Mouse (Mus musculus): ENCODE data around the gene Dock9. TPM values are rescaled to one million over a fixed set of nuclear protein-coding genes. Genes with fewer than 3 reads are reported as not detected.

Dock9 gene
- polyA plus RNA-seq, 1 experiment from 2014 or later: 6.0 TPM

GRCm38 (mm10) chr14:121653241-121653640, 144.4 kb downstream of the Dock9 start:
- Histone ChIP-seq H3K9me3 (ENCODE audit: control insufficient read depth, low read length) (no peaks in the 10 kb centered on the region), H3K4me3 (ENCODE audit: low read depth, low read length) (no peak overlapping the region), H3K27me3 (ENCODE audit: control insufficient read depth, insufficient read depth, low read length) (no peaks in the 10 kb centered on the region), H3K36me3 (ENCODE audit: control insufficient read depth, insufficient read depth, low read length) (no peaks in the 10 kb centered on the region), H3K27ac (ENCODE audit: low read depth, low read length) (no peak overlapping the region), H3K9ac (ENCODE audit: low read depth, low read length) (no peak overlapping the region), H3K4me2 (replicated peaks; ENCODE audit: low read depth, low read length) (no peak overlapping the region), H3K4me1 (replicated peaks; ENCODE audit: control insufficient read depth, insufficient read depth, low read length) (no peaks in the 10 kb centered on the region)
- ATAC-seq (ENCODE audit: low FRiP score): no peak
- DNase-seq (ENCODE audit: low spot score): no peak
- 87% methylated on average over 7 of the region's 7 CpGs for WGBS

DNA sequence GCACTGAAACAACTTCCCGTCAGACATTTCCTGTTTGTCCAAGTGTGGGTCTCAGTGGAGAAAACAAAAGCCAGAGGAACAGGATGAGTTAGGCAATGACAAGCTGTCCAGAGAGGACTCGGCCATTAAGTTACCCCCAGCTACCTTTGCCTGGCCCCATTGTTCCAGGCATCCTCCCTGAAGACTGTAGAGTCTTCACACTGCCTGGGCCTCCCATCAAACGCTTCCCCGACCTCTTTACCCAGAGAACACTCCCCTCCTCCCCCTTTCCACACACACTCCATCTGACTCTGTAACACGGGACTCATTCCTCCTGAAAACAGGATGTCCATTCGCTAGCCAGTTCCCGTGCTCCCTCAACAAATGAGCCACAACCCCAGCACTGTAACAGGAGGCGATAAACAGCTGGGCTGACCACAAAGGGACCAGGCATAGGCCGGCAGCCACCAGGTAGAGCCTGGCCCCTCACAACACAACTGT, 149.0 kb downstream of the Dock9 start:
- H3K9me3 ChIP-seq (ENCODE audit: control insufficient read depth, low read length): no peaks in the 10 kb centered on the region
- H3K9ac ChIP-seq (ENCODE audit: low read depth, low read length): no peak overlapping the region
- no peaks in the 10 kb centered on the region for H3K36me3 ChIP-seq (ENCODE audit: control insufficient read depth, insufficient read depth, low read length)
- H3K27ac ChIP-seq (ENCODE audit: low read depth, low read length): no peak overlapping the region
- H3K4me2 ChIP-seq (replicated peaks; ENCODE audit: low read depth, low read length): no peak overlapping the region
- 55% methylated on average over 9 of the region's 9 CpGs for WGBS
- H3K4me3 ChIP-seq (ENCODE audit: low read depth, low read length): no peak overlapping the region
- H3K4me1 ChIP-seq (replicated peaks; ENCODE audit: control insufficient read depth, insufficient read depth, low read length): no peaks in the 10 kb centered on the region
- ATAC-seq (ENCODE audit: low FRiP score) (no peak), DNase-seq (ENCODE audit: low spot score) (no peak)
- no peaks in the 10 kb centered on the region for H3K27me3 ChIP-seq (ENCODE audit: control insufficient read depth, insufficient read depth, low read length)

- Histone ChIP-seq H3K4me2 (replicated peaks; ENCODE audit: low read depth, low read length) (no peak overlapping the region), H3K36me3 (ENCODE audit: control insufficient read depth, insufficient read depth, low read length) (no peaks in the 10 kb centered on the region), H3K9ac (ENCODE audit: low read depth, low read length) (no peak overlapping the region), H3K27ac (ENCODE audit: low read depth, low read length) (no peak overlapping the region), H3K9me3 (ENCODE audit: control insufficient read depth, low read length) (no peaks in the 10 kb centered on the region), H3K4me1 (replicated peaks; ENCODE audit: control insufficient read depth, insufficient read depth, low read length) (no peaks in the 10 kb centered on the region), H3K27me3 (ENCODE audit: control insufficient read depth, insufficient read depth, low read length) (no peaks in the 10 kb centered on the region), H3K4me3 (ENCODE audit: low read depth, low read length) (no peak overlapping the region)
- DNase-seq (ENCODE audit: low spot score) (no peak), ATAC-seq (ENCODE audit: low FRiP score) (no peak)
- 89% methylated on average over 6 of the region's 6 CpGs for WGBS
Measured at GRCm38 (mm10) chr14:121647693-121648092, 149.9 kb downstream of the Dock9 start.

DNA sequence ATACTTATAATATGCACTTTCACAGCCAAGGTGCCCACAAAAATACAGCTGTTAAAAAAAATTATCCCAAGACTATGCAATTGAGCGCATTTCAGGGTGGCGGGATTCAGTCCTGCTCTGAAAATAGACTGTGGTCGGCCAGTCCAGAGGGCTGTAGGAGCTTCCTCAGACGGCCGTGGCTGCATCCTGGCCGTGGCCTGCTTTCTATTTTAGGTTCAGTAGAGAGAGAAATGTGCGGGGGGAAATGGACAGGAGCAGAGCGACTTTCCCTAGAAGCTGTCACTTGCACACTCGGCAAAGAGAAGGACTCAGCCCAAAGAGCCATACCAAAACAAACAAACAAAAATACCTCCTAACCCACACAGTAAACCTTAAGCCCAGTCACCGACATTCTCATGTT, 151.0 kb downstream of the Dock9 start:
- Histone ChIP-seq H3K27me3 (ENCODE audit: control insufficient read depth, insufficient read depth, low read length) (no peaks in the 10 kb centered on the region), H3K27ac (ENCODE audit: low read depth, low read length) (no peak overlapping the region), H3K9me3 (ENCODE audit: control insufficient read depth, low read length) (no peaks in the 10 kb centered on the region), H3K4me3 (ENCODE audit: low read depth, low read length) (no peak overlapping the region), H3K4me1 (replicated peaks; ENCODE audit: control insufficient read depth, insufficient read depth, low read length) (no peaks in the 10 kb centered on the region), H3K36me3 (ENCODE audit: control insufficient read depth, insufficient read depth, low read length) (no peaks in the 10 kb centered on the region), H3K9ac (ENCODE audit: low read depth, low read length) (no peak overlapping the region), H3K4me2 (replicated peaks; ENCODE audit: low read depth, low read length) (no peak overlapping the region)
- WGBS: 74% methylated on average over 10 of the region's 10 CpGs
- DNase-seq (ENCODE audit: low spot score) (no peak), ATAC-seq (ENCODE audit: low FRiP score) (no peak)

- H3K4me2 ChIP-seq (replicated peaks; ENCODE audit: low read depth, low read length): no peak overlapping the region
Measured at GRCm38 (mm10) chr14:121644302-121644701, 153.3 kb downstream of the Dock9 start.

GRCm38 (mm10) chr14:121641271-121641670, 156.4 kb downstream of the Dock9 start:
- H3K4me3 ChIP-seq (ENCODE audit: low read depth, low read length): no peak overlapping the region
- no peaks in the 10 kb centered on the region for H3K36me3 ChIP-seq (ENCODE audit: control insufficient read depth, insufficient read depth, low read length)
- H3K9ac ChIP-seq (ENCODE audit: low read depth, low read length): no peak overlapping the region
- H3K27ac ChIP-seq (ENCODE audit: low read depth, low read length): no peak overlapping the region
- H3K4me1 ChIP-seq (replicated peaks; ENCODE audit: control insufficient read depth, insufficient read depth, low read length): no peaks in the 10 kb centered on the region
- no peaks in the 10 kb centered on the region for H3K9me3 ChIP-seq (ENCODE audit: control insufficient read depth, low read length)
- H3K27me3 ChIP-seq (ENCODE audit: control insufficient read depth, insufficient read depth, low read length): no peaks in the 10 kb centered on the region
- DNase-seq (ENCODE audit: low spot score): no peak
- WGBS: 89% methylated on average over 7 of the region's 7 CpGs
- no peak for ATAC-seq (ENCODE audit: low FRiP score)
- H3K4me2 ChIP-seq (replicated peaks; ENCODE audit: low read depth, low read length): no peak overlapping the region

More at GRCm38 (mm10) chr14:121644302-121644701, 153.3 kb downstream of the Dock9 start:
- no peak for DNase-seq (ENCODE audit: low spot score)
- H3K27me3 ChIP-seq (ENCODE audit: control insufficient read depth, insufficient read depth, low read length): no peaks in the 10 kb centered on the region
- no peaks in the 10 kb centered on the region for H3K4me1 ChIP-seq (replicated peaks; ENCODE audit: control insufficient read depth, insufficient read depth, low read length)
- no peaks in the 10 kb centered on the region for H3K9me3 ChIP-seq (ENCODE audit: control insufficient read depth, low read length)
- no peak for ATAC-seq (ENCODE audit: low FRiP score)
- no peaks in the 10 kb centered on the region for H3K36me3 ChIP-seq (ENCODE audit: control insufficient read depth, insufficient read depth, low read length)
- H3K9ac ChIP-seq (ENCODE audit: low read depth, low read length): no peak overlapping the region
- H3K27ac ChIP-seq (ENCODE audit: low read depth, low read length): no peak overlapping the region
- 79% methylated on average over 2 of the region's 2 CpGs for WGBS
- no peak overlapping the region for H3K4me3 ChIP-seq (ENCODE audit: low read depth, low read length)

- Histone ChIP-seq H3K36me3 (ENCODE audit: control insufficient read depth, insufficient read depth, low read length) (no peaks in the 10 kb centered on the region), H3K9me3 (ENCODE audit: control insufficient read depth, low read length) (no peaks in the 10 kb centered on the region), H3K4me2 (replicated peaks; ENCODE audit: low read depth, low read length) (no peak overlapping the region), H3K4me1 (replicated peaks; ENCODE audit: control insufficient read depth, insufficient read depth, low read length) (no peaks in the 10 kb centered on the region), H3K9ac (ENCODE audit: low read depth, low read length) (no peak overlapping the region), H3K27ac (ENCODE audit: low read depth, low read length) (no peak overlapping the region), H3K27me3 (ENCODE audit: control insufficient read depth, insufficient read depth, low read length) (no peaks in the 10 kb centered on the region), H3K4me3 (ENCODE audit: low read depth, low read length) (no peak overlapping the region)
- ATAC-seq (ENCODE audit: low FRiP score) (no peak), DNase-seq (ENCODE audit: low spot score) (no peak)
- 89% methylated on average over 12 of the region's 12 CpGs for WGBS
Measured at GRCm38 (mm10) chr14:121636935-121637510, 160.6 kb downstream of the Dock9 start.

- H3K36me3 ChIP-seq (ENCODE audit: control insufficient read depth, insufficient read depth, low read length): no peaks in the 10 kb centered on the region
- no peak for DNase-seq (ENCODE audit: low spot score)
- H3K4me3 ChIP-seq (ENCODE audit: low read depth, low read length): no peak overlapping the region
- no peak for ATAC-seq (ENCODE audit: low FRiP score)
- H3K27ac ChIP-seq (ENCODE audit: low read depth, low read length): no peak overlapping the region
- H3K9me3 ChIP-seq (ENCODE audit: control insufficient read depth, low read length): no peaks in the 10 kb centered on the region
- no peak overlapping the region for H3K4me2 ChIP-seq (replicated peaks; ENCODE audit: low read depth, low read length)
- H3K4me1 ChIP-seq (replicated peaks; ENCODE audit: control insufficient read depth, insufficient read depth, low read length): no peaks in the 10 kb centered on the region
- no peak overlapping the region for H3K9ac ChIP-seq (ENCODE audit: low read depth, low read length)
- 92% methylated on average over 11 of the region's 11 CpGs for WGBS
- H3K27me3 ChIP-seq (ENCODE audit: control insufficient read depth, insufficient read depth, low read length): no peaks in the 10 kb centered on the region
Measured at GRCm38 (mm10) chr14:121634736-121635430, 162.8 kb downstream of the Dock9 start.
